Mouse (Mus musculus) MEL (cell line): ENCODE data around the gene Prr3.
A peak's percentile ranks its signal among the peaks of the same experiment; 100 is the strongest.

Experiments used
- CHD2 ChIP-seq: IDR thresholded peaks from 2 replicates; pipeline ENCODE4 v1.6.1; 2011; ENCODE audit warnings: low read length, improper control_type of control experiment
- CTCF ChIP-seq, 3 experiments: IDR thresholded peaks in 2 of 3; conservative IDR thresholded peaks in 1 of 3; 2 replicates each; pipeline ENCODE4 v1.5.1; 2011 to 2012; ENCODE audit warnings: low read length in 3 of 3, low read depth in 2 of 3, mild to moderate bottlenecking in 2 of 3, improper control_type of control experiment in 1 of 3, inconsistent platforms in 1 of 3, mixed read lengths in 1 of 3, moderate library complexity in 1 of 3; ENCODE audit not compliant: control insufficient read depth in 1 of 3, insufficient read depth in 1 of 3, poor library complexity in 1 of 3, severe bottlenecking in 1 of 3
- ETS1 ChIP-seq: IDR thresholded peaks from 2 replicates; pipeline ENCODE4 v1.6.1; 2012; ENCODE audit warnings: low read depth, mild to moderate bottlenecking, inconsistent platforms, low read length, improper control_type of control experiment, moderate library complexity
- GABPA ChIP-seq: IDR thresholded peaks from 2 replicates; pipeline ENCODE4 v1.6.1; 2012; ENCODE audit warnings: low read depth, mild to moderate bottlenecking, inconsistent platforms, low read length, improper control_type of control experiment, moderate library complexity
- GATA1 ChIP-seq: IDR thresholded peaks from 2 replicates; pipeline ENCODE4 v1.6.1; 2011; ENCODE audit warnings: low read depth, low read length, improper control_type of control experiment
- MAFK ChIP-seq: IDR thresholded peaks from 2 replicates; pipeline ENCODE4 v1.6.1; 2011; ENCODE audit warnings: low read depth, mild to moderate bottlenecking, low read length, improper control_type of control experiment, borderline replicate concordance
- MAZ ChIP-seq: IDR thresholded peaks from 2 replicates; pipeline ENCODE4 v1.6.1; 2012; ENCODE audit warnings: low read depth, mild to moderate bottlenecking, inconsistent platforms, low read length, improper control_type of control experiment
- MYC ChIP-seq: IDR thresholded peaks from 2 replicates; pipeline ENCODE4 v1.6.1; 2011; ENCODE audit warnings: low read depth, mild to moderate bottlenecking, low read length, improper control_type of control experiment, moderate library complexity
- POLR2A ChIP-seq, 2 experiments: IDR thresholded peaks; 2 replicates each; pipeline ENCODE4 v1.6.1; 2011 to 2012; ENCODE audit warnings: low read length in 2 of 2, mild to moderate bottlenecking in 2 of 2, control low read depth in 1 of 2, improper control_type of control experiment in 1 of 2, low read depth in 1 of 2, moderate library complexity in 1 of 2; ENCODE audit not compliant: control insufficient read depth in 1 of 2, insufficient read depth in 1 of 2, poor library complexity in 1 of 2
- RAD21 ChIP-seq: IDR thresholded peaks from 2 replicates; pipeline ENCODE4 v1.6.1; 2011; ENCODE audit warnings: mild to moderate bottlenecking, low read depth, low read length, improper control_type of control experiment

DNA sequence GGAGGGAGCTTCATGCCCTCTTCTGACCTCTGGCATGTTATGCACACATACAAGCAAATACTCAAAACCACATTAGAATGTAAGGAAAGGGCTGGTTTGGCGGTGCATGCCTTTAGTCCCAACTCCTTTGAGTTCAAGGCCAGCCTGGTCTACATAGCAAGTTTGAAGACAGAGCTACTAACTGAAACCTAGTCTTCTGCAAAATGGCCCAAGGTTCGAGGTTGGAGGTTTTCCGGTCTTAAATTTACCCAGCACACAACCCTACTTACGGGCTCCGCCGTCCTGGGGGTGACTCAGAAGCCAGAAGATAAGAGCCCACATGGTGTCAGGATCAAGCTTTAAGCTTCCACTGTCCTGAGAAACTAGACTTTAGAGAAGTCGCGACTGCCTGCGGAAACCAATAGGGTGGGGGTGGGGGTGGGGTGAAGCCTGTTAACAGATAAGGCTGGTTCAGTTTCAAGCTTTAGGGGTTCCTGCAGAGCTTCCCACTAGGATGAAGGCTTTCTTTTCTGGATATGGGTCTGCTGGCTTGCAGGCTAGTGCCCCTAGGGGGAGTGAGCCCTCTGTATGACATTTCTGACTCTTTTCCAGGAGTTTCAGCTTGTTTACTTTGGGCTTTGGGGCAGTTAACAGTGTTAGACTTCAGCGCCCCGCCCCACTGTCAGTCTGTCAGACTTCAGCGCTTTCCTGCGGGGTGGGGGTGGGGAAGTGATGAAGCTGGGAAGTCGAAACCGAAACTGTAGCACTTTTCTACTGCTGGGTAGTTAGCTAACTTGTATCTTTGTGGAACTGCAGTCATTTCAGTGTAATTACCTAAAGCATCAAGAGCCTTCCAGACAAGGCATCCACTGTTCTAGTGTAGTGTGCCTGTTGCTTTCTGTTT lies 40.4 kb upstream of the Prr3 start, which contains the start of gene H2-T24:
- TF ChIP-seq GABPA (no peak), MAFK (no peak), CTCF (IDR thresholded peaks at IDR 0.05 in 2 of 3, conservative IDR thresholded peaks at IDR 0.05 in 1 of 3; ENCODE audit: control insufficient read depth in 1 of 3, insufficient read depth in 1 of 3, low read depth in 2 of 3, low read length in 3 of 3, poor library complexity in 1 of 3, severe bottlenecking in 1 of 3) (peak in 1 of 3 experiments; percentile 21; a peak in 2 of 6 replicates), GATA1 (peak; percentile 88), CHD2 (peak; percentile 71), MAZ (no peak), RAD21 (no peak), POLR2A (IDR thresholded peaks at IDR 0.05; ENCODE audit: control insufficient read depth in 1 of 2, insufficient read depth in 1 of 2, low read depth in 1 of 2, low read length in 2 of 2, poor library complexity in 1 of 2) (peak; percentile 30 to 82; a peak in 2 of 4 replicates), MYC (peak; percentile 84), ETS1 (peak; percentile 92)
